Mouse (Mus musculus): Measurements from ENCODE around the gene Nfkbie.
A peak's percentile ranks its signal among the peaks of the same experiment; 100 is the strongest.

The Nfkbie gene

DNA sequence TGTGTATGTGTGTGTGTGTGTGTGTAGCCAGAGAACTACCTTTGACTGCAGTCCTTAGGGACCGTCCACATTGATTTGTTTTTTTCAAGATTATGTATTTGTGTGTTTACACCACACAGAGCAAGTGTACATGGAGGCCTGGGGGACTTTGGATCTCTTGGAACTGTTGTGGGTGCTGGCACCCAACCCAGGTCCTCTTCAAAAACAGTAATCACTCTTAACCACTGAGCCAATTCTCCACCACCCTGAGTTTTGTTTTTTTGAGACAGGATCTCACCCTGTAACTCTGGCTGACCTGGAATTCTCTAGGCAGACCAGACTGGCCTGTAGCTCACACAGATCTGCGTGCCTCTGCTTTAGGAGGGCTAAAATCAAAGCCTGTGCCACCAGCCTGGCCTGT, 42.9 kb downstream of the Nfkbie start:
- DNase-seq (ENCODE audit: low spot score): no peak

DNA sequence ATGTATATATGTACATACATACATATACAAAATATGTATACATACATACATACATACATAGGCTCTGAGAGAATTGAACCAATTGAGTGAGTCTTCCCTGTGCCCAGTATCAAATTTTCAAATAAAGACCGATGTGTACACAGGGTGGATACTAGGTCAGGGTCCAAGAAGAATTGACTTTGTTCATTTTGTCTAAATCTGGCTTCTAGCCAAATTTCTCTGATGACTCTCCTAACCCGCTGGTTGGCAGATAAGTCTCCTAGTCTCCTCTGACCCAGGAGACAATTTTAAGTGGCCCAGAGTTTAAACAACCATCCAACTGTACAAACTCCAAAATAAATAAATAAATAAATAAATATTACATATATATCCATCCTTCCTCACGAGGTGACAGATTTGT, 43.4 kb downstream of the Nfkbie start:
- DNase-seq (ENCODE audit: low spot score): no peak

DNA sequence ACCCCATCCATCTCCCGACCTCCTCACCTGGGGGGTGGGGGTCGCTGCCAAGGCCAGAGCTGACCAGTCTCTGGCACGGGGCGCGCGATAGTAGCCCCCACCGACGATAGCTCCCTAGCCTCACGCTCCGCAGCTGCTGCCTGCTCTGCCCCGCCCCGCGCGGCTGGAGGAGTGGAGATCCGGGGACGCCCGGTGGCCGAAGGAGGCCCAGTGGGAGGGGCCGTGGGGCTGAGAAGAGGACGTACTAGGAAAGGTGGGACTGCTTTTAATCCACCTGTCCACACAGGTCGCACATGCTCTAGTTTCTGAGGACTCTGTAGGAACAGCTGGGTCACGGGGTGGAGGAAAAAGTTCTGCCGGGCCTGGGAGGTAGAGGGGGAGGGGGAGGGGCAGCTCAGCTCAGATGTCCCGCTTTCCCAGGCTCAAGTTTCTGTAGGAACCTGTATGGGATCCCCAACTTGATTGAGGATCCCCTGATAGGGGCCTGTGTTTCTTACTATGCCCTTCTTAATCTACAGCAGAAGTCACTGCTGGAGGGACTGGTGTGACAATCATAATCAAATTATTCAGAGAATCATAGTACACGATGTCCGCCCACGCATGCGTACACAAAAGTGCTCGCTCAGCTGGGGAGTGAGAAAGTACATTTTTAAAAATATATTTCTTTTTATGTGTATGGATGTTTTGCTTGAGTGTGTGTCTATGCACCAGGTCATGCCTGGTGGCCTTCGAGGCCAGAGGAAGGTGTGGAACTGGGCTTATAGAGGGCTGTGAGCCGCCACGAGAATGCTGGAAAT, 44.1 kb downstream of the Nfkbie start, which contains the start of gene Slc29a1:
Gene Slc29a1 (minus strand): TSS at position 161 of the 797 bp plus-strand sequence.
- DNase-seq (ENCODE audit: low spot score): peak; percentile 76

DNA sequence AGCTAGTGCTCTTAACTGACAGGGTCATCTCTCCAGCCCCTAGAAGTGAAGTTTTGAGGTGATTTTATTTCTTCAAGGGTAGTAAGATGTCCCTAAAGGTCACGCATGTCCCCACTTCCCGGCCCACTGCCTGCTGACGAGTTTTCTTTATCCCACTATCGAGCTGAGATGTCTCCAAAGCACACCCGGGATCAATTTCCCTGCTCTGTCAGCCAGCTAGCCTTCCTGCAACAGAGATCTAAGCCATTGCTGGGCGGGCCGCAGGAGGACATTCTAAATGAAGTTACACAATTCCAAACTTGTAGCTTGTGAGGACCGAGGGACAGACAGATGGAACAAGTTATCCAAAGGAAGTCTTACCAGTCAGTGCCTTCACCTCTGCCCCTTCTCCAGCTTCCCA, 44.8 kb downstream of the Nfkbie start:
- no peak for DNase-seq (ENCODE audit: low spot score)

DNA sequence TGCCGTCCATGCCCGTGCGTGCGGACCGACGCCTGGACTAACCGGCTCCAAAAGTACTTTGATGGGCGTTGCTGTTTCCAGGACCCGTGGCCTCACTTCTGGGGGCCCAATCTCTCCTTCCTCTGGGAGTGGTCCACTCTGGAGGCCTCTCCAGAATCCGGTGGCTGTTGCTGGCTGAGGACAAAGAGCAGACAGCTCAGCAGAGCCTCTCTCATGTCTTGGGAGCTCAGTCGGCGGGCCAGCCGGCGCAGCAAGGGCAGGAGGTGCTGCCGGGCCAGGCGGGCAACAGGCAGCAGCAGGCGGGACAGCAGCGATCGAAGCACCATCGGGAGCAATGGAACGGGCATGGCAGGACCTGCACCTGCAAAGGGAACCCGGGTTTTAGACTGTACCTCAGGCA, 45.8 kb downstream of the Nfkbie start:
- DNase-seq (ENCODE audit: low spot score): no peak

DNA sequence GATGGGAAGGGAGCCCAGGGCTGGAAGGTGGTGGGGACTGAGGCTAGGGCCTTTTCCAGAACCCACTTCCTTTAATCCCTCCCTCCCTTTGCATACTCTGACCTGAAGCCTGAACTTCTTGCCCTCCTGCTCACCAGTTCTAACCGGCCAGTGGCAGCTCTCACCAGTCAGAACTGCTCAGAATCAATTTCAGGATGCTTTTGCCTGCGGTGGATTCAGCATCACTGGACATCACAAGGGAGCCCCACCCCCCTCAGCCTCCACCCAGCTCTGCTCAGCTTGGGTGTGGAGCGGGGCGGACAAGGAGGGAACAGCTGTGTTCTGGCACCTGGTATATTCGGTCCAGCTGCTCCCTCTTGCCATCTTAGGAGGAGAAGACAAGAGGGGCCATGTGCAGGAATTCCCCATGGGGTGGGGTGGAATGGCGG, 46.4 kb downstream of the Nfkbie start, which contains the start of gene Mymx:
Gene Mymx (minus strand): TSS at position 226 of the 428 bp plus-strand sequence.
- no peak for DNase-seq (ENCODE audit: low spot score)

DNA sequence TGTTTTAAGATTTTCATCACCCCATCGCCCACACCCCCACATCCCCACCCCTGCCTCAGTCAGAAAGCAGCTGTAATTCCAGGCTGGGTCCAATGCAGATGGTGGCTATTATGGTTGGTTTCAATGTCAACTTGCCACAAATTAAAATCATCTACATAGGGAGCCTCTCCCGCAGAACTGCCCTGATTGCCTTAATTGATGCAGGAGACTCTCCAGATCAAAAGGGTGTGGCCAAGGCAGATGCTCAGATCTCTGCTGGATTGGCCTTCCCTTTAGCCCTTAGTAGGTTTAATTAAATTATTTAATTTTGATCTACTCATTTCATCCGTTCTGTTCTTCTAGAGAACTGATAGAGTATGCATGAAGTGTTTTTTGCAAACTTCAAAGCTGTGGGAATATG, 47.5 kb downstream of the Nfkbie start:
- no peak for DNase-seq (ENCODE audit: low spot score)

DNA sequence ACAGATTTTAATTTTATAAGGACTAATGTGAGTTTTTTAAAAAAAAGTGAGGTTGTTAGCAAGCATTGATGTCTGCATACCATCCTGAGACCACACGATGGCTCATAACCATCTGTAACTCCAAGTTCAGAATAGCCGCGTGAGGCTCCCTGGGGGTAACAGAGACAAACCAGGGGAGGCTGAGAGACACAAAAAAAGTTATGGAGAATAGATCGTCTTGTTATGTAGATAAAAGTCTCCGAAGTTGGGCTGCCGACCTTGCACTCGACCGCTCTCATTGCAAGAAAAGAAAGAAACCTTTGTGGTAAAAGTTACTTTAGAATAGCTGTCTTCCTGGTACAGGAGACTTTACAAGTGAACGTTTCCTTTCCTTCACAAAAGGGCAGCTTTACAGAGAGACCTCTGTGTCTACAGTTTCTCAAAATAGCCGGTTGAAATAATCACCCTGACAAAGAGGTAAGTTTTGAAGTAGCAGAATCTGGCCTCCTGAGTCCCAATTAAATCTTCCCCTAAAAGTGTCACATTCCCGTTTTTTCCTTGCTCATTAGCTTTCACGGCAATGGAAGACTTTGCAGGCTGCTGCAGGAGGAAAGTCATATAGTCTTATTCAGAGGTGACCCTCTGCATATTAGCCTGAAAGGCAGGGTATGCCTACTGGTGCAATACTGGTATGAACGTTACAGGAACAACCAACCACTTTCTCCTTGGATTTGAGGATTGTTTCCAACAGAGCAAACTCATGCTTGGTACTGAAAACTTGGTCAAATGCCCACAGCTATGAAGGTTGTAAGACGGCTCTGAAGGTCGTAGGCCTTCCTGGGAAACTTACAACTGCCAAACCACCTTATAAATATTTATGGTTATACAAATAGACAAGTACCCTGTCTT, 51.7 kb downstream of the Nfkbie start:
- DNase-seq (ENCODE audit: low spot score): no peak

DNA sequence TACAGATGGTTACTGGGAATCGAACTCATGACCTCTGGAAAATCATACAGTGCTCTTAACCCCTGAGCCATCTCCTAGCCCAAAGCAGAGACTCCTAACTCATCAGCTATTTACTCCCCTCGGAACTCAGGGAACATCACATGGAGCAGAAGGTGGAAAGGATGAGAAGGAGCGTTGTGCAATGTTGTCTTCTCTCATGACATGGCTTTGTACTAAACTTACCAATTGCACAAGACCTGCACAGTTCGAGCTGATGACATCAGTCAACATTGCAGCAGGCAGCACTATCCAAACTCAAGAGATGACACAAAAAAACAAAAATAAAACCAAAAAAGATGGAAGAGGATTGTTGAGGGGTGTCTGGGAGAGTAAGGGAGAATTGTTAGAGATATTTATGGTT, 52.9 kb downstream of the Nfkbie start:
- no peak for DNase-seq (ENCODE audit: low spot score)

DNA sequence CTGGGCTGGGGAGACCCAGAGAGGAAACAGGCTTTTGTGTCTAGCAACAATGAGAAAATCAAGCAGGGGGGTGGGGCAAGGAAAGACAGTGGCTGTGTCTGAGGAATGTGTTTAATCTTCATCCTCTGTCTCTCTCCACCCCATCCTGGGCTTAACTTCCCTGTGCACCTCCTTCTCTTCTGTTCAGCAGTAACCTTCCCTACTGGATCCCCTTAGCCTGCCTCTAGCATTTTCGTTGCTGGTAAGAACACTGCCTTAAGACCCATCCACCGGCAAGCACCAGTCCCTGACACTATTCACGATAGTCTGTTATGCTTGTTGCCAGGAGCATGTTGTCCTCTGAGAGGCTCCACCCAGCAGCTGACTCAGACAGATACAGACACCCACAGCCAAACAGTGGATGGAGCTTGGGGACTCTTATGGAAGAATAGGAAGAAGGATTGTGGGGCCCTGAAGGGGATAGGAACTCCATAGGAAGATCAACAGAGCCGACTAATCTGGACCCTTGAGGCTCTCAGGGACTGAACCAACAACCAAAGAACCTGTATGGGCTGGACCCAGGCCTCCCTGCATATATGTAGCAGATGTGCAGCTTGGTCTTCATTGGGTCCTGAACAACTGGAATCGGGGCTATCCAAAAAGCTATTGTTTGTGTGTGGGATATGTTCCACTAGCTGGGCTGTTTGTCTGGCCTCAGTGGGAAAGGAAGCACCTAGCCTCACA, 54.8 kb downstream of the Nfkbie start:
- no peak for DNase-seq (ENCODE audit: low spot score)

DNA sequence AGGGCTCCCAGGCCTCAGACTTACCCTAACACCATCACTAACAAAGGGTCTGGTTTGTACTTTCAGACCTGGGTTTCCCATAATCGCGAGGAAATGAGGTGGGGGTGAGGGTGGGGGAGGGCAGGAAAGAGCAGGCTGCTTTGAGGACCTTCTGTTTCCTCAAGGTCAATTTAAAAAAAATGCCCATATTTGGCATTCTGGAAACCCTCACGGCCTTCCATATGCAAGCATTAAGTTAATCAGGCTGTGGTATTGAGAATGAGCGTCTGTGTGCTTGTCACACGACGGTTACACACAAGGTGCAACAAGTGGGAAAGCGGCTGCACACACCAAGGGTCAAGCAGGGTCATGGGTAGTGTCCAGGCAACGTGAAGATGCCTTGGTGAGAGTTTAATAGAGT, 56.5 kb downstream of the Nfkbie start:
- no peak for DNase-seq (ENCODE audit: low spot score)
